Mouse (Mus musculus) gastrocnemius, adult 2 months (tissue): ENCODE data around the gene Stc2. TPM values are rescaled to one million over a fixed set of nuclear protein-coding genes. Genes with fewer than 3 reads are reported as not detected.

Experiments used
- DNase-seq: peaks from one replicate; pipeline ENCODE4 v3.0.0; 2022
- H3K27ac ChIP-seq: fragments of 200-600 bp; 2 replicates; pipeline ENCODE4 v1.8.1; 2022; ENCODE audit warnings: mild to moderate bottlenecking
- H3K4me3 ChIP-seq: fragments of 200-600 bp; 2 replicates; pipeline ENCODE4 v1.8.1; 2022; ENCODE audit warnings: mild to moderate bottlenecking, moderate library complexity
- CTCF ChIP-seq: fragments of 200-600 bp; IDR thresholded peaks from 2 replicates; pipeline ENCODE4 v1.8.1; 2022; ENCODE audit warnings: antibody characterized with exemption, mild to moderate bottlenecking, moderate library complexity
- intact Hi-C: fragments of 180-260 bp; cut with DNase I; formaldehyde crosslinking; loops from one replicate; pipeline ENCODE4 v1.15.1; 2025
- total RNA-seq, 2 experiments: library from RNA; stranded (reverse); gene quantifications; 2 replicates each; pipeline ENCODE4 v1.2.3; 2021

The Stc2 gene
- total RNA-seq, 2 experiments from 2014 or later: 2.8 to 14.1 TPM

GRCm38 (mm10) chr11:31382145-31382544 is 12.3 kb upstream of the Stc2 start:
- intact Hi-C loops: loop anchor here (10.0 kb wide), 1 partner anchor 143 kb away; no protein-coding TSS in a partner anchor
- no peak for TF ChIP-seq CTCF
- Histone ChIP-seq H3K27ac (0 out of 2 replicates have a peak overlapping the region, but pooled peaks have one; percentile 20), H3K4me3 (no peak overlapping the region)
- DNase-seq: peak; percentile 37

GRCm38 (mm10) chr11:31373438-31373837 is 3.6 kb upstream of the Stc2 start:
- no peak overlapping the region for H3K27ac ChIP-seq
- DNase-seq: peak; percentile 58
- H3K4me3 ChIP-seq: no peak overlapping the region
- peak; percentile 63 for TF ChIP-seq CTCF
- intact Hi-C loops: loop anchor here (5.0 to 10.0 kb wide), 3 partner anchors 129 to 234 kb away; no protein-coding TSS in a partner anchor

GRCm38 (mm10) chr11:31372206-31372605 is 2.3 kb upstream of the Stc2 start:
- Histone ChIP-seq H3K27ac (no peak overlapping the region), H3K4me3 (no peak overlapping the region)
- TF ChIP-seq CTCF: no peak
- intact Hi-C loops: loop anchor here (5.0 to 10.0 kb wide), 3 partner anchors 127 to 235 kb away; no protein-coding TSS in a partner anchor
- no peak for DNase-seq

DNA sequence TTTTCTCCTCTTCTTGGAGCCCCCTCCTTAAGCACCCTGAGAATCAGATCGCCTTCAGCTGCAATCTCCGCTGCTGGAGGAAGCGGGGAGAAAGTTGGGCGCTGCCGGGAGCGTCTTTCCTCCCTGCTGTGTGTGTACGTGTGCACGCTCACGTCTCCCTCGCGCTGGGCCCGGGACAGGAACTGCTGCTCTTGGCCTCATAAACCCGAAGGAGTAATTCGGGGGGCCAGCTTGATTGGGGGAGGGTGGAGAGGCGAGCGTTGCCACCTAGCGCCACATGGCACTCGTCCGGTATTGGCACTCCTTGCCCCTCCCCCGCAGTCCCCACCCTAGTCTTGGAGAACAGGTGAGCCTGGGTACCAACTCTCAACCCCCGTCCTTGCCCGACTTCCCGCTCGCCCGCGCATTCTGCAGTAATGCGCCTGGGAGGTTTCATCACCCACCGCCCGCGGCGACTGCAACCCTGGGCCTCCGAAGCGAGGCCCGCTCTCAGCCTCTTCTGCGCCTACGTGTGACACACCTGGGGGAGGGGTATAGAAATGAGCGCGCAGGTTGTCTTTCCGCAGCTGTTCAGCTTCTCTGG is 1.5 kb upstream of the Stc2 start:
- Histone ChIP-seq H3K4me3 (peak overlapping the region; percentile 89; the same call in 1 of the 2 replicates), H3K27ac (no peak overlapping the region)
- no peak for DNase-seq
- intact Hi-C loops: loop anchor here (5.0 to 10.0 kb wide), 3 partner anchors 127 to 236 kb away; no protein-coding TSS in a partner anchor
- TF ChIP-seq CTCF: no peak

GRCm38 (mm10) chr11:31370436-31371230 is 759 bp upstream of the Stc2 start:
- intact Hi-C loops: loop anchor here (5.0 to 10.0 kb wide), 3 partner anchors 126 to 237 kb away; no protein-coding TSS in a partner anchor
- no peak for TF ChIP-seq CTCF
- peak overlapping the region; percentile 75 for H3K27ac ChIP-seq

DNA sequence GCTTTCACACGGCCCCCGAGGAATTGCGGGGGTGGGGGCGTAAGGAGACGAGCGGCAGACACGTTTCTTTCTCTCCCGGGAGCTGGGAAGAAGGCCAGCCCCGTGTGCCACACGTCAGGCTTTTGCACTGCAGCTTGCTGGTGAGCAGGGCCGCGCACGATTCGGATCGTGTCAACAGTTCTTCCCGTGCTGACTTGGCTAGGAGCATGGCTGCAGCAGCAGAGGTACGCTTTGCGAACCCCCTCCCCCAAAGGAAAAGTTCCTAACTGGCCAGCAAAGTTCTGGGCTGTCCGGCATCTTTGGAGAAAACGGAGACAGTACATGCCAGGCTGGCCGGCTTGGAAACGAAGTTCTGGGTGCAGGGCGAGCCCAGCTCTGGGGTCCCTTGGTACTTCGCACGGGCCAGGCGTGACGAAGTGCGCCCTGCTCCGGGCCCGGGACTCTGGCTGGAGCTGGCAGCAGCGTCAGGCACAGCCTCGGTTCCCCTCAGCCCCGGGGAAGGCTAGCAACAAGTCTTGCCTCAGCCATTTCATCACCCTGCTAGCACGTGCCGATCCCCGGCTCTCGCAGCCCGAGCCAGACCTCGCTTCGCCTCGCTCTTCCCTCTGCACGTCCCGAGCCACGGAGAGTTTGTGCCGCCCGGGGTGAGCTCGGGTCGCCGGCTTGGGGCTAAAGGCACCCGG is 768 bp downstream of the Stc2 start:
- DNase-seq: peak; percentile 82
- TF ChIP-seq CTCF: no peak
- intact Hi-C loops: no loop called here
- Histone ChIP-seq H3K27ac (peak overlapping the region; percentile 93), H3K4me3 (peak overlapping the region; percentile 89)

More at GRCm38 (mm10) chr11:31370436-31371230, 759 bp upstream of the Stc2 start:
- no peak for DNase-seq
- peak overlapping the region; percentile 89 for H3K4me3 ChIP-seq

GRCm38 (mm10) chr11:31368252-31368964 is 1.5 kb downstream of the Stc2 start:
- Histone ChIP-seq H3K4me3 (peak overlapping the region; percentile 89), H3K27ac (peak overlapping the region; percentile 93)
- TF ChIP-seq CTCF: no peak
- intact Hi-C loops: no loop called here
- DNase-seq: no peak

DNA sequence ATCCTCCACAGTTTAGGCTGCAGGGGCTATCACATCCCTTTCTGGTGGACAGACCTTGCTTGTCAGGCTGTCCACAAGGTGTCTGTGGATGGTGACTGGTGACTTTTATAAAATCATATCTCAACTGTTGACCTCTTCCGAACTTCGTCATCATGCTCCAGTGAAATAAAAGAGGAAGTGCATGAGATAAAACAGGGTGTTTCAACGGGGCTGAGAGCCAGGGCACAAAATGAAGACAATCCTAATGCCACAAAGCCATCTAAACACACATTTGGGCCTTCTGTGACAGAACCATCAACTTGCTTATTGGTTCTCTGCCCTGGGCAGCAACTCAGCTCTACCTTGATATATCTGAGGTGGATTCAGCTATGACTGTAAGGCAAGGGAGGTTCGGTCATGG is 3.0 kb downstream of the Stc2 start:
- Histone ChIP-seq H3K4me3 (no peak overlapping the region), H3K27ac (no peak overlapping the region)
- intact Hi-C loops: no loop called here
- DNase-seq: no peak
- no peak for TF ChIP-seq CTCF

DNA sequence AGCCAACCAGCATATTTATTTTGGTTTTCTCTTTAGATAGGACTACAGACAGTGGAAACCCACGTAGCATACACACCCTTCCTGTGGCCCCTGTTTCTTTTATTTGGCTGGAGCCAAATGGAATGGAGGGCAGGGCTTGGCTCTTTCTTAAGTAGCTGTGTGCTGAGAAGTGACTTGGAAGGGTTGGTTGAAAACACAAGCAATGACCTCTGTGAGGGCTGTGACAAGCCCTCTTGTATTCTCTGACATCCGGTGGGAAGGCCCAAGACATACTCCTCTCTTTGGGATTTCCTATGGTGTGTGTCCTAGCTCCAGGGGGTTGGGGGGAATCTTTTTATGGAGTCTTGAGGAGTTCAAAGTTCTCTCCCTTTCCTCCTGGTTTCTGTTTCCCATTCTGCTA is 3.5 kb downstream of the Stc2 start:
- no peak for TF ChIP-seq CTCF
- no peak for DNase-seq
- Histone ChIP-seq H3K4me3 (no peak overlapping the region), H3K27ac (no peak overlapping the region)
- intact Hi-C loops: no loop called here

GRCm38 (mm10) chr11:31365981-31366380 is 3.9 kb downstream of the Stc2 start:
- intact Hi-C loops: no loop called here
- no peak for TF ChIP-seq CTCF
- no peak for DNase-seq
- Histone ChIP-seq H3K27ac (no peak overlapping the region), H3K4me3 (no peak overlapping the region)

- DNase-seq: no peak
- Histone ChIP-seq H3K27ac (no peak overlapping the region), H3K4me3 (no peak overlapping the region)
- intact Hi-C loops: no loop called here
- no peak for TF ChIP-seq CTCF
Measured at GRCm38 (mm10) chr11:31365280-31365679, 4.6 kb downstream of the Stc2 start.

DNA sequence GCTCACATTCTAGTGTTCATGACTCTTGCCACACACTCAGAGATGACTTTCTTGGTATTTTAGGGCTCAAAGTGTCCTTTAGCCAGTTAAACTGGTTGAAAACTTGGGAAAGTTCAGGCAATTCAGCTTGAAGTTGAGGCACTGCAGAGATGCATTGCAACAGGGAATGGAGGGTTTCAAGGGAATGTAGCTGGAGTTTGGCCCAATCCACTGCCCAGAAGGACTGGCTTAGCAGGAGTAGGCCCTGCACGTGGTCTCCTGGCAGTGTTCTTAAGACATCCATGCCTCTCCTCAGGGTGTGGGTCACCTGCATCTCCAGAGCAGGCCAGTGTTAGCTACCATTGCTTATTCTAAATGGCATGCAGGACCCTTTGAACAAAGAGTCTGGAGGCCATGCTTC is 7.0 kb downstream of the Stc2 start:
- TF ChIP-seq CTCF: no peak
- H3K4me3 ChIP-seq: no peak overlapping the region
- H3K27ac ChIP-seq: no peak overlapping the region
- intact Hi-C loops: no loop called here
- no peak for DNase-seq
